Mouse (Mus musculus) liver, adult 2 months (tissue): ENCODE measurements around the gene Babam2.

ENCODE experiments used
- CTCF ChIP-seq: fragments of 200-500 bp; IDR thresholded peaks from 2 replicates; pipeline ENCODE4 v1.5.1; 2011; ENCODE audit warnings: low read depth, low read length, control low read depth
- POLR2A ChIP-seq: fragments of 200-500 bp; IDR thresholded peaks from 2 replicates; pipeline ENCODE4 v1.6.1; 2011; ENCODE audit warnings: low read length, control low read depth; ENCODE audit not compliant: insufficient read depth; ENCODE audit errors: extremely low read depth

GRCm38 (mm10) chr5:31686040-31686439 lies 11.4 kb upstream of the Babam2 start:
- TF ChIP-seq CTCF, result no peak
- no peak for TF ChIP-seq POLR2A
